Mouse (Mus musculus): ENCODE results near the gene Gngt2. TPM values are rescaled to one million over a fixed set of nuclear protein-coding genes. Genes with fewer than 3 reads are reported as not detected.

Gngt2 gene
- polyA plus RNA-seq, 1 experiment: 9.4 TPM

DNA sequence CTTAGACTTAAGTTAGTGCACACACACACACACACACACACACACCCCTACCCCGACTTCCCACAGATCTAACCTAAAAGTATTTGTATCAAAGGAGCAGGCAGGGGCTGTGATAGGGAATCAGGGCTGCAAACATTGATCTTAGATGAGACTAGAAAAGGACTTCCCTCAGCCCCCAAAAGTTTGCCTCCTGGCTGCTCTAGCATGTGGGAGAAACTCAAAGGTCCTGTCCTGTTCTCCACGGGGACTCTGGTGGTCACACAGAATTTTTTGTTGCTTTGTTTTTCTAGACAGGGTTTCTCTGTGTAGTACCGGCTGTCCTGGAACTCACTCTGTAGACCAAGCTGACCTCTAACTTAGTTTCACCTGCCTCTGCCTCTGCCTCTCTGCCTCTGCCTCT is 11.4 kb upstream of the Gngt2 start:
- DNase-seq (ENCODE audit: extremely low spot score in 1 of 2, low spot score in 1 of 2): no peak

DNA sequence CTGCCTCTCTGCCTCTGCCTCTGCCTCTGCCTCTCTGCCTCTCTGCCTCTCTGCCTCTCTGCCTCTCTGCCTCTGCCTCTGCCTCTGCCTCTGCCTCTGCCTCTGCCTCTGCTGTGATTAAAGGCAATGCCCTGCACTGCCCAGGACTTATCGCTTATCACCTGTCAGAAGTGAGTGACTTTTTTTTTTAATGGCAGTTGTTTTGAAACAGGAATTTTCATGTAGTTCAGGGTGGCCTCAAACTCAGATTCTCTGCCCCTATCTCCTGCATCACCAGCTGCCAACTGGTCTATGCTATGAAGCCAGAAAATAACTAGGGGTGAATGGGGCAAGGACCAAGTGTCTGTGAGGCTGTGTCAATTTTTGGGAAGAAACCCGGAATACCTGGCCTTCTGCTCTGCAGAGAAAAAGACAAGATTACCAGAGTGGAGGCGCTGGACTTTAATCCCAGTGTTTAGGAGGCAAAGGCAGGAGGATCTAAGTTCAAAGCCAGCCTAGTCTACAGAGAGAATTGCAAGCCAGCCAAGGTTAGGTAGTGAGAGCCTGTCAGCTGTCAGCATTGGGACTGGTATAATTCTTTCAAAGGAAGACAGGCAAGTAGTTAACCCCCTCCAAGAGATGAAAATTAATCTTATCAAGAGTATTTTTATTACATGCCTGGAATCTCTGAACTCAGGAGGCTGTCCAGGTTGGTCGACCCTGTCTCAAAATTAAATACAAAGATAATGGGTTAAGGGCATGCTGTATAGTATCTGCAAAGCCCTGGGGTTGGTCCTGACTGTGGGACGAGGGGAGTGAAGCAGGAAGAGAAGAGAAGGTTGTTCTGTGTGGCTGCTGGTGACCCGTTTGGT is 10.5 kb upstream of the Gngt2 start:
- DNase-seq (ENCODE audit: extremely low spot score in 1 of 2, low spot score in 1 of 2): no peak

DNA sequence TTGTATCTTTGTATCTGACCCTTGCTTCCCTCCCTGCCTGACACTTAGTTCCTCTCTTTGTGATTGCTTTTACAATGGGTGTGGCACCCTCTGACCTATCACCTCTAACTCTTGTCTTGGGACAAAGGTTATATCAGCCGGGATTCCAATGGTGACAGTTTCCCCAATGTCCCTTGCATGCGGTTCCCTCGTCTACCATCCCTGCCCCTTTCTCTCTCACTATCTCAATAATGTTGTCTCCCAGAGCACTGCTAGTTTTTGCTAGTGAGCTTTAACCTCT is 9.9 kb upstream of the Gngt2 start:
- no peak for DNase-seq (ENCODE audit: extremely low spot score in 1 of 2, low spot score in 1 of 2)

DNA sequence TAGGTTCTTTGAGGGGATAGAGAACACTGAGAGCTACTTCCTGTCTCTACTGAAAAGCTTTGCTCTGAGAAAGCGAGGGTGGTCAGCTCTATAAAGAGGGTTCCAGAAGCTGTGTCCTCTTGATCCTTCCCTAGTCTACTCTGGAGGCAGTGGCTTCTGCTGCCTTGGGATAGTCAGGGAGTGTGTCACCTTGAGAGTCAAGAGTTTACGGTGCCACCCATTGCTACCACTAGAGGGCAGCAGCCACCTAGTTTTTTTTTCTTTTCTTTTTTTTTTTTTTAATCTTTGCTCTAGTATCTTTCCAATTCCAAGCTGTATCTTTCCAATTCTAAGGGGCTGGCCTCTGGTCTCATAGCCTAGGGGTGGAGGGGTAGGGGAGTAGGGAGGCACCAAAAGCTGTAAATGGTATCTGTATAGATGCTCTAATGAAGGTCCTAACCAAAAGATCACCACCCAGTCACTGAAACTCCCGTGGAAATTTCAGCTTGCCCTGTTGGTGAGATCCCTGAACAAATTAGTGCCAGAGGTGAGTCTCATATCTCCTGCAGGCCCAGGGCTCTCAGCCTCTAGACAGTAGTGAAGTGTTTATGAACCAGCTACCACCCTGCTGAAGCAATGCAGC is 9.4 kb upstream of the Gngt2 start:
- DNase-seq (ENCODE audit: extremely low spot score in 1 of 2, low spot score in 1 of 2): peak in 1 of 2 experiments; percentile 90

DNA sequence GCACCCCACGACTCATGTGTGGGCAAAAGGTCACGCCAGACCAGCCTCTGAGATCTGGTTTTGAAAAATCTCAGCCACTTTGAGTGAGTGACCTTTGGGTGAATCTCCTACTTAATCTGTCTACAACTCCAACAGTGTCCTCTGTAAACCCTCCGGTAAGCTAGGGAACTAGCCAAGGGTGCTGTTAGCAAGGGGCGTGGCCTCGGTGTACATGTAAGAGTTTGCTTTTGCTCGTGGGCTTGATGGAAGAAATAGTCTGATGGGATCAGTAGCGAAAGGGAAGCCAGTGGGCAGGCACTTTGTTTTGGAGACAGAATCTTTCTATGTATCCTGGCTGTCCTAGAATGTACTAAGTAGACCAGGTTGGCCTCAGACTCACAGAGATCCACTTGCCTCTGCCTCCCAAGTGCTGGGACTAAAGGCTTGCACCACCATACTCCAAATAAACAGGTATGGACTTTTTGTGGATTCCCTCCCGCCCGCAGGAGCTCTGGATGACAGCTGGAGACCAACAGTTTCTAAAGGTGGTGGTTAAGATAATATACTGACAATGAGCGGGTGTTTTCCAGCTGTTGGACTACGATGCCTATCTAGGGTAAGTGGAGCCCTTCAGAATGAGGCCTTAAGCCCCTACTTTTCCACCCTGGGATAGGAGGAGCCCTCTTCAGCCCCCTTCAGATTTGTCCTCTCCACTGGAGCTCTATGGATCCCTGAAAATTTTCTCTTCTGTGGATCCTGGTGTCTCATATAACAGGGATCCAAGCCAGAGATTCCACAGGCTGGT is 8.6 kb upstream of the Gngt2 start:
- DNase-seq (ENCODE audit: extremely low spot score in 1 of 2, low spot score in 1 of 2): no peak

DNA sequence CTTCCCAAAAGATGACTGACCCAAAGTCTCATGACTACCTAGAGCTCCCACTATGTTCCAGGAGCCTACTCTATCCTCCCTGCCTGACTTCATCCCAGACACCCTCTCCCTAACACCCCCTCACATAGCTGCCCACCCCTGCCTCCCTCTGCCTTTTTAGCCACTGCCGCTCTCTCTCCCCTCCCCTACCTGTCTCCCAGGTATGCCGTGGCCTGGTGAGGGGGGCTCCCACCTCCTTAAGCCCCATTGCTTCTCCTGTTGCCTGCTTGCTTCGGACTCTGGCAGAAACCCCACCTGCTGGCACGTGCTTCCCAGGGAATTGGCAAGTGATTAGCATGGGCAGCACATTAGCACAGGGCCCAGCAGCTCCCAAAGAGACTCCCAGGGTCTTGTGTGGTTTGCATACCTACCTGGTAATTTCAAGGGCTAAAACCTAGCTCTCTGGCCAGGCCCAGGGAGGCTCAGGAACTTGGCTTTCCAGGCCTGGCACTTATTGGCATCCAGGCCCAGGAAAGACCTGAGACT is 7.4 kb upstream of the Gngt2 start:
- no peak for DNase-seq (ENCODE audit: extremely low spot score in 1 of 2, low spot score in 1 of 2)

DNA sequence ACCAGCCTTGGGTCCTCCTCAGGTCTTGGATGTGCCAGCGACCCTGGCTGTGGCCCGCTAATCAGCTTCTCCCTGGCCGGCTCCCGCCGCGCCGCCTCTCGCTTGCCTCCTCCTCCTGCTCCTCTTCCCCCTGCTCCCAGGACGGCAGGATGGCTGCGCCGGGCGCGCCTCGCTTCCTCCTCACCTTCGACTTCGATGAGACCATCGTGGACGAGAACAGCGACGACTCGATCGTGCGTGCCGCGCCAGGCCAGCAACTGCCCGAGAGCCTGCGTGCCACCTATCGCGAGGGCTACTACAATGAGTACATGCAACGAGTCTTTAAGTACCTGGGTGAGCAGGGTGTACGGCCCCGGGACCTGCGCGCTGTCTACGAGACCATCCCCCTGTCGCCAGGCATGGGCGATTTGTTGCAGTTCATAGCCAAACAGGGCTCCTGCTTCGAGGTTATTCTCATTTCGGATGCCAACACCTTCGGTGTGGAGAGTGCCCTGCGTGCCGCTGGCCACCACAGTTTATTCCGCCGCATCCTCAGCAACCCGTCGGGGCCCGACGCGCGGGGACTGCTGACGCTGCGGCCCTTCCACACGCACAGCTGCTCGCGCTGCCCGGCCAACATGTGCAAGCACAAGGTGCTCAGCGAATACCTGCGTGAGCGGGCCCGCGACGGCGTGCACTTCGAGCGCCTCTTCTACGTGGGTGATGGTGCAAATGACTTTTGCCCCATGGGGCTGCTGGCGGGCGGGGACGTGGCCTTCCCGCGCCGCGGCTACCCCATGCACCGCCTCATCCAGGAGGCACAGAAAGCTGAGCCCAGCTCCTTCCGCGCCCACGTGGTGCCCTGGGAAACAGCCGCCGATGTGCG is 6.4 kb upstream of the Gngt2 start:
- DNase-seq (ENCODE audit: extremely low spot score in 1 of 2, low spot score in 1 of 2): no peak

DNA sequence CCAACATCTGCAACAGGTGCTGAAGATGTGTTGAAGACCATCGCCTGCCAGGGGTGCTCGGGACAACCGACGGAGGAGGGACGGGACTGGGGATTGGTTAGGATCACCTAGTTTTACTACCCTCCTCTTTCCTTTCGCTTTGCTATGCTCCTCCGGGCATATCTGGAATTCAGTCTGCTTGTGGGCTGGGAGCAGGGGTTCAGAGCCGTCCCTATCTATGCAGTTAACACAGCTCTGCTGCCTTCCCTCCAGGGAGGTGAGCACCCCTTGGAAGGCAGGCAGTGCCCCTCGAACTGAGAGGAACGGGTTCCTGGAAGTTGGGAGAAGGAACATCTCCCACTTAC is 5.8 kb upstream of the Gngt2 start:
- DNase-seq (ENCODE audit: extremely low spot score in 1 of 2, low spot score in 1 of 2): no peak

DNA sequence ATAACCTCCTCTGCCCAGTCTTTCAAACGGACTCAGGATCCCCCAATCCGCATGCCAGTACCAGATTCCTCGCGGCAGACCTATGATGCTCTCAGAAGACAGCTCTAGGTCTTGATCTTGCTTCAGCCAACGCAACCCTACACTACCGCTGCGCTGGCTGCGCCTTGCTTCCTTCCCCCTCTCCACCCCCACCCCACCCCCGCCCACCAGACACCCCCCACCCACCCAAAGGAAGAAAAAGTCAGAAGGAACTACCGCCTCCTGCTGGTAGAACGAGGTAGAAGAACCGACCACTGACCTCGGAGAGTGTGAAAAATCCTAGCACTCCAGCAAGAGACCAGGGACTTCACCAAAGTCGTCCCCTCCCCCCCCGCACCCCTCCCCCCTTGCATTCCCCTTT is 5.4 kb upstream of the Gngt2 start:
- no peak for DNase-seq (ENCODE audit: extremely low spot score in 1 of 2, low spot score in 1 of 2)

DNA sequence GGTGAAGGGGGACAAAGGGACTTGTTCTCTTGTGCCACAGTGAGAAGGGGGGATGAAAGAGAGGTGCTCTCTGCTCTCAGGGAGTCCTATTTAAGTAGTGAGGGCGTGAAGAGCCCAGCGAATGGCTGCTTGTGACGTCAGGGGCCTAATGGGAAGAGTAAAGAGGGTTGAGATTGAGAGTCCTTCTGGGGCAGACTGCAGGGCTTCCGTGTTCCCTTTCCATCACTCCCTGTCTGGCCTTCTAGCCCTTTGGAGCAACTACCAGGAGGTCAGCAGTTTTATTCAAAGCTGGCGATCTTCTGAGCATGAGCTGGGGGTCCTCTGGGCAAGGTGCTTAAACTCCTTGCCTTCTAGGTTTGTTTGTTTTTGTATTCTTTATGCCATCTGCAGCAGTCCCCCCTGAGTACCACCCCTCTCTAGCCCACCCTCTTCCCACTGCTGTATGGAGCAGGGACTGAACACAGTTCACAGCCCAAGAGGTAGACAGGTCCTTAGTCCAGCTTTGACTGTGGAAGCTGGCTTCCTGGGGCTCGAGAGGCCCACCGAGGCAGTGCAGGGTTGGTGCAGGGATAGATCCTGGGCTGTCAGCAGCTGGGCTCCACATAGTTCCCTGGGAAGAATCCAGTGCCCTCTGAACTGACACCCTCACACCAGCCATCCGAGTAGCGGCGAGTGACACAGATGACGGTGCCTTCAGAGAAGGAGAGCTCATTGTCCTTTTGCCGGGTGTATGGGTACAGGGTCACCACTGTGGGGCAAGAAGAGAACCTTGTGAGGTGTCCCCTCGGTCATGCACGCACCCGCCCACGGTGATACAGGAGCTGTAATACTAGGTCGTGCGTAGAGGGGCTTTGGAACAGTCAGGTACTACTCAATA is 4.6 kb upstream of the Gngt2 start:
- no peak for DNase-seq (ENCODE audit: extremely low spot score in 1 of 2, low spot score in 1 of 2)

DNA sequence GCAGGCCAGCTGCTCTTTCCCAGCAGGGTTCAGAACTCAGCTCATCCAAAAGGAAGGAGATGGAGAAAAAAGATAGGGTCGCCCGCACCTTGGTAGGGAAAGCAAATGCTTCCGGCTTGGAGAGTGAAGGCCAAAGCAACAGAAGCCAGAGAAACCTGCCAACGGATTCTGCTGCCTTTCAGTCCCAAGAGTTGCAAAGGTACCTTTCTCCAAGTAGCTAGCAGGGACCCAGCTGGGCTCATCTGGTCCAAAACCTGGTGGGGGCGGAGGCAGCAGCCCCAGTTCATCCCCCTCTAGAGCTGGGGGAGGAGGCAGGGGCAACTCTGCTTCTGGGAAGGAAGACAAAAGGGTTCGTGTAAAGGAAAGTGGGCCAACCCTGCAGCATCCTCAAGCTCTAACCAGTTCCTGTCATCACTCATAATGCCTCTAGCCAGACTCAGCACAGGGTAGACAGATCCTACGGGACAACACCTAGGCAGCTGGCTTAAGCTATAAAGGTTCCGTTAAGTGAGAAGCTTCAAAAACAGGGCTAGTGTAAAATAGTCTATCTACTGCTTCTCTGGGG is 3.9 kb upstream of the Gngt2 start:
- no peak for DNase-seq (ENCODE audit: extremely low spot score in 1 of 2, low spot score in 1 of 2)

DNA sequence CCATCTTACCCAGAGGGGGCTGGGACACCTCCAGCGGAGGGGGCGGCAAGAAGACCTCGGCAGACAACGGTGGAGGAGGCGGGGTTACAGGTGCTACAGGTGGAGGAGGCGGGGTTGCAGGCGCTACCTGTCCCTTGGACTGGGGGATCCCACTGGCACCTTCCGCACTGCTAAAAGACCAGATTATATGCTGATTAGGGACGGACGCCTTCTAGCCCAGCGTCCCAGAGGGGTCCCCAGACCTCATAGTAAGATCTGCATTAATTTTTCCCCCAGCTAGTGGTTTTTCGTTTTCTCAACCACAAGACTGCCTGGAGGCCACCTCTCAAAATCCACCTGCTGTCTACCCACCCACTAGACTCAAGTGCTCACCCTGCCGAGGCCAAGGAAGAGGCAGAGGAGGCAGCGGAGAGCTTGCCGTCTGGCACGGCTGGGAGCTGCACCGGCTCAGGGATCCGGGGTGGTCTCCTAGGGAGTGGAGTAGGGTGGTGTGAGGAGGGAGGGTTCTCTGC is 3.3 kb upstream of the Gngt2 start:
- DNase-seq (ENCODE audit: extremely low spot score in 1 of 2, low spot score in 1 of 2): no peak

DNA sequence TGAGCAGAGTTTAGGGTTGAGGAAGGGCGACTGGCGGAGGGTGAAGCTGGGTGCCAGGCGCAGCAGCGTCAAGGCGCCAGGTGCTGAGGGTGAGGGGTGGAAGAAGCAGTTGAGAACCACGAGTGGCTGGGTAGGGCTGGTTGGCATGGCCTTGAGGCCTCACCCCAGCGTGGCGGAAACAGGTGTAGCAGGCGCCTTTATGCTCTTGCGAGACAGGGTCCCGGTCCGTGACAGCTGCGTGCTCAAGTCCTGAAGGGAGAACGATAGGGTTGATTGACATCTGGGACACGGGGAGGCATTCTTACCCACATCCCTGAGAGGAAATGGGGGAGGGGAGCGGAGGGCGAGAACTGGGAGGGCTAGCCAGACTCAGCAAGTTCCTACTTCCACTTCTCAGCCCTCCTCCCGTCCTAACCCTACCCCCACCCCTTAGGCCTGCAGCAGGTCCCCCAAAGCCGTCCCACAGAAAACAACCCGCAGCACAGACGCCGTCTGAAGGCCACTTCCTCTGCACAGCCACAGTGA is 2.8 kb upstream of the Gngt2 start:
- peak in 1 of 2 experiments; percentile 50 for DNase-seq (ENCODE audit: extremely low spot score in 1 of 2, low spot score in 1 of 2)

DNA sequence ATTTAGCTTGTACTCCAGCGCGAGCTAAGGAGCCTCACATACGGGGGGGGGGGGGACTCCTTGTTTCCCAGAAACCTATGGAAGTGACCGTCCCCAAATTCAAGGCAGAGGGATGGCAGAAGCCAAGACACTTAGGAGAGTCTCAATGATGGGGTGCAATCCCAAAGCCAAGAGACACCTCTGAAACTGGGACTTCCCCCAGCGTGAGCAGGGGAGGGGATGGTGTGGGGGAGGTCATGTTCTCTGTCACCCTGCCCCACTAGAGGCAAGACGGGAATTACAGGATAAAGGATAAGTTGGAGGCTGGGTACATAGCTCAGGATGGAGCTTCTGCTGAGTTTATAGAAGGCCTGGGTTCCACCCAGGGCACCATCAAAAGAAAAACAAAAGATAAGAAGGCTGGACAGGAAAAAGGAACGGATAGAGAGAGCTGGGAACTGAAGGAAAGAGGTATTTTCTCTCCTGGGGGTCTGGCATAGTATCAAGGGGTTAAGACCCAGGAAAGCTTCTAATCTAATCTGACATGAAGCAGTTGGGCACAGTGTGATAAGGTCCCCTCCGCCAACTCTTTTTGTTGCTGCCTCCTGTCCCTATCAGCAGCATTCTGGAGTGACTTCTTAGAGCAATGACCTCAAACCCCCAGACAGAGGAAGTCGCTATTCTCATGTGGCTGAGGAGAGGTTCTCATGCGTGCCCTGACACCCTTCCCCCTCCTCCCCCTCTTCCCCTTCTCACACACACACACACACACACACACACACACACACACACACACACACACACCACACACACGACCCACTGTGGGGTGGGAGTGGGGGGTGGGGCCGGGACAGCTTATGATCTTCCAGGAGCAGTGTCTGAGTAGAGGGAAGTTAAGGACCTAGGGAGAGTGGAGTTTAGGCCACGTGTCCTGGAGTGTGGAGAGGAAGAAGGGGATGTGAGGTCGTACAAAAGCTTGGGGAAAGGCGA is 2.0 kb upstream of the Gngt2 start:
- DNase-seq (ENCODE audit: extremely low spot score in 1 of 2, low spot score in 1 of 2): no peak

DNA sequence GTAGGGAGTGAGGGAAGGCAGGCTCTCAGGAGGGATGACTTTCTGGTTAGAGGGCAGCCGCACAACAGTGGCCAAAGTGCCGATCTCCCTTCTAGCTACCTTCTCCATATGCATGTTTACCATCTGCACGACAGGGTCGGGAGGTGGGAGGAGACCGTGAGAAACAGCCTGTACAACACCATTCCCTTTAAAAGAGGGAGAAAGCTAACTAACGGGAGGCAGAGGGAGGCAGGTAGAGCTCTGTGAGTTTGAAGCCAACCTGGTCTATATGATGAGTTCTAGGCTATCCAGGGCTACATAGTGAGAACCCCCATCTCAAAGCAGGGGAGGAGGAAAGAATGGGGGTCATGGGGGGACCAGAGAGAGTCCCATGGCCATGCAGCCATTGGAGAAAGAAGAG is 1.2 kb upstream of the Gngt2 start:
- no peak for DNase-seq (ENCODE audit: extremely low spot score in 1 of 2, low spot score in 1 of 2)

DNA sequence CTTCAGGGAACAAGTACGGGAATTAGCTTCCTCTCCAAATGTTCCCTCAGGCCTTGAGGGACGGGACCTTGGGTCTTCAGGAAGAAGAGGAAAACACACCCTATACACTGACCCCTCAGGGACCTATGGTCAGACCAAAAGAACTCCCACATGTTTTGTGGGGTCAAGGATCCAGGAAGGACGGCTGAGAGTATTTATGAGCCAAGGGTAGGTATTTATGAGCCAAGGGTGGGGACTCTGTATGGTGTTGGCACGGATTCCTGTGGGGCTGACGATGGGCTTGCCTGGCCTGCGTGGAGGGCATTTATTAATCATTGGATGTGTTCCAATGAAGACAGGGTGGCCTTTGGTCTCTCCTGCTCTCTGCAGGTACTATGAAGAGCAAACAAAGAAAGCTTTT is 583 bp upstream of the Gngt2 start:
- DNase-seq (ENCODE audit: extremely low spot score in 1 of 2, low spot score in 1 of 2): no peak

DNA sequence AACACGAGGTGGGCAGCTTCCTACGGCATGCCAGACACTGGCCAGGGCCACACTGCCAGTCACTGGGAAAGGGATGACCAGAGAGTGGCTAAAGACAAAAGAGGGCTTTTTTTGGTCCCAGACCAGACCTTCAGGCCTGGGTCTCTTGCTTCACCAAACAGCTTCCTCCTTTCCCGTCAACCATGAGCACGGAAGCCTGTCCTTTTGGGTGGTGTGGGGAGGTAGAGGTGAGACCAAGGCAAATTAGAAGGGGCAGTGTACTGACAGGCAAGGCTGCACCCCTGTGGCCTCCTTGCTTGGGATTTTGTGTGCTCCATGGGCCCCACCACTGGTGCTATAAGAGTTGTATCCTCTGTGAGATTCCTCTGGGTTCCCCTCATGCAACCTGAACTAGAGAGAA is 1.6 kb downstream of the Gngt2 start:
- no peak for DNase-seq (ENCODE audit: extremely low spot score in 1 of 2, low spot score in 1 of 2)
